Mouse (Mus musculus) intestine, embryonic 15.5 days (tissue): Measurements from ENCODE around the gene Gm13279. TPM values are rescaled to one million over a fixed set of nuclear protein-coding genes. Genes with fewer than 3 reads are reported as not detected.
"Not testable (repeated sequence)": the region's sequence is repeated elsewhere in the genome, so short reads cannot be mapped to it uniquely, and the experiment has no call there.

Experiments
- ATAC-seq: fragments of 200-750 bp; cut with Nextera tagmentation; 2 replicates; pipeline ENCODE4 v1.8.0; 2017; ENCODE audit warnings: moderate TSS enrichment, moderate library complexity
- H3K27ac ChIP-seq: fragments of 300-500 bp; sonication (generic); 2 replicates; pipeline ENCODE4 v1.5.1; 2015; ENCODE audit warnings: mild to moderate bottlenecking, inconsistent platforms
- H3K27me3 ChIP-seq: fragments of 300-500 bp; sonication (generic); replicated peaks from 2 replicates; pipeline ENCODE4 v1.6.1; 2015; ENCODE audit warnings: inconsistent platforms
- H3K36me3 ChIP-seq: fragments of 300-500 bp; sonication (generic); 2 replicates; pipeline ENCODE4 v1.6.1; 2015; ENCODE audit warnings: inconsistent platforms
- H3K4me1 ChIP-seq: fragments of 300-500 bp; sonication (generic); replicated peaks from 2 replicates; pipeline ENCODE4 v1.6.1; 2015; ENCODE audit warnings: inconsistent platforms
- H3K4me2 ChIP-seq: fragments of 300-500 bp; sonication (generic); replicated peaks from 2 replicates; pipeline ENCODE4 v1.6.1; 2015; ENCODE audit warnings: mild to moderate bottlenecking, inconsistent platforms
- H3K4me3 ChIP-seq: fragments of 300-500 bp; sonication (generic); replicated peaks from 2 replicates; pipeline ENCODE4 v1.5.1; 2015; ENCODE audit warnings: inconsistent platforms
- H3K9ac ChIP-seq: fragments of 300-500 bp; sonication (generic); 2 replicates; pipeline ENCODE4 v1.6.1; 2015; ENCODE audit warnings: inconsistent platforms
- H3K9me3 ChIP-seq: fragments of 300-500 bp; sonication (generic); 2 replicates; pipeline ENCODE4 v1.6.1; 2016; ENCODE audit warnings: inconsistent platforms
- WGBS: fragments of 180-500 bp; shearing (Covaris S2); methylation state at CpG from one replicate; pipeline ENCODE4 v1.1.7; 2015; 5-methylcytosine and 5-hydroxymethylcytosine counted together
- polyA plus RNA-seq: library from polyadenylated mRNA; unstranded; fragments of >200 nt; fragmentation: Nextera tagmentation; extraction: Ambion mirVana; gene quantifications from 2 replicates; pipeline ENCODE4 v1.2.1, GENCODE M21; 2015

Gene Gm13279
- polyA plus RNA-seq: not detected in 2 replicates

- ATAC-seq, H3K27ac ChIP-seq, H3K36me3 ChIP-seq, H3K9me3 ChIP-seq, H3K4me2 ChIP-seq, H3K9ac ChIP-seq, H3K27me3 ChIP-seq, H3K4me3 ChIP-seq, H3K4me1 ChIP-seq: not testable (repeated sequence)
- no CpG with 5 or more reads among the region's 28 CpGs for WGBS
Measured at GRCm38 (mm10) chr4:88797097-88797496, at the start of gene Gm13279. Gene Gm13279, plus strand, starts transcription at chr4:88797397.

- Histone ChIP-seq H3K27me3 (no peaks in the 10 kb centered on the region), H3K27ac (no peak overlapping the region), H3K9ac (no peak overlapping the region), H3K36me3 (no peaks in the 10 kb centered on the region), H3K4me2 (no peak overlapping the region), H3K4me1 (no peaks in the 10 kb centered on the region), H3K4me3 (no peak overlapping the region), H3K9me3 (no peaks in the 10 kb centered on the region)
- 53% methylated on average over 6 of the region's 6 CpGs for WGBS
- ATAC-seq: no peak
Measured at GRCm38 (mm10) chr4:88749926-88750325, 47.3 kb upstream of the Gm13279 start.

- ATAC-seq, H3K27me3 ChIP-seq, H3K36me3 ChIP-seq, H3K4me3 ChIP-seq, H3K4me1 ChIP-seq, H3K4me2 ChIP-seq, H3K9me3 ChIP-seq, H3K9ac ChIP-seq, H3K27ac ChIP-seq: not testable (repeated sequence)
- WGBS: 78% methylated on average over 15 of the region's 15 CpGs
Measured at GRCm38 (mm10) chr4:88754818-88755340, 42.3 kb upstream of the Gm13279 start, which contains the start of gene Gm13271. Gene Gm13271, plus strand, starts transcription at chr4:88754868.

GRCm38 (mm10) chr4:88756581-88757513 is 40.4 kb upstream of the Gm13279 start:
- WGBS: 10% methylated on average over 29 of the region's 31 CpGs
- H3K27me3 ChIP-seq, H3K9me3 ChIP-seq, H3K36me3 ChIP-seq, H3K4me1 ChIP-seq, ATAC-seq: not testable (repeated sequence)
- H3K4me2 ChIP-seq: peak overlapping the region; percentile 77
- H3K9ac ChIP-seq: peak overlapping the region; percentile 65
- peak overlapping the region; percentile 51 for H3K4me3 ChIP-seq
- H3K27ac ChIP-seq: peak overlapping the region; percentile 97

- H3K4me1 ChIP-seq, H3K36me3 ChIP-seq, H3K9me3 ChIP-seq, H3K27me3 ChIP-seq: not testable (repeated sequence)
- WGBS: under 1% methylated on average over 21 of the region's 21 CpGs
- H3K4me3 ChIP-seq: peak overlapping the region; percentile 51
- H3K9ac ChIP-seq: peak overlapping the region; percentile 65
- H3K4me2 ChIP-seq: peak overlapping the region; percentile 77
- ATAC-seq: peak; percentile 100
- H3K27ac ChIP-seq: peak overlapping the region; percentile 97
Measured at GRCm38 (mm10) chr4:88757628-88758031, 39.6 kb upstream of the Gm13279 start.

GRCm38 (mm10) chr4:88758751-88759150 is 38.4 kb upstream of the Gm13279 start:
- not testable (repeated sequence) for H3K27ac ChIP-seq, H3K4me2 ChIP-seq, H3K4me3 ChIP-seq, H3K36me3 ChIP-seq, H3K4me1 ChIP-seq, ATAC-seq, H3K9me3 ChIP-seq, H3K27me3 ChIP-seq, H3K9ac ChIP-seq
- WGBS: 74% methylated on average over 9 of the region's 9 CpGs

GRCm38 (mm10) chr4:88759610-88760268 is 37.5 kb upstream of the Gm13279 start, which contains the start of gene Gm13283:
Gene Gm13283, plus strand, starts transcription at chr4:88760119.
- H3K4me3 ChIP-seq: peak within 1 kb of the TSS; percentile 29
- 23% methylated on average over 11 of the region's 14 CpGs for WGBS
- not testable (repeated sequence) for H3K36me3 ChIP-seq, ATAC-seq, H3K4me1 ChIP-seq, H3K27me3 ChIP-seq, H3K9ac ChIP-seq, H3K9me3 ChIP-seq
- peak within 1 kb of the TSS; percentile 77 for H3K27ac ChIP-seq
- peak within 1 kb of the TSS; percentile 49 for H3K4me2 ChIP-seq

- not testable (repeated sequence) for H3K36me3 ChIP-seq, H3K9ac ChIP-seq, H3K27me3 ChIP-seq, H3K9me3 ChIP-seq, H3K4me1 ChIP-seq, ATAC-seq
- Histone ChIP-seq H3K4me2 (peak overlapping the region; percentile 49), H3K27ac (peak overlapping the region; percentile 77), H3K4me3 (peak overlapping the region; percentile 29)
- WGBS: 0% methylated on average over 23 of the region's 28 CpGs
Measured at GRCm38 (mm10) chr4:88760431-88760830, 36.8 kb upstream of the Gm13279 start.

GRCm38 (mm10) chr4:88761776-88762175 is 35.4 kb upstream of the Gm13279 start:
- ATAC-seq, H3K27ac ChIP-seq, H3K9me3 ChIP-seq, H3K9ac ChIP-seq, H3K4me2 ChIP-seq, H3K27me3 ChIP-seq, H3K4me3 ChIP-seq, H3K36me3 ChIP-seq, H3K4me1 ChIP-seq: not testable (repeated sequence)
- 66% methylated on average over 6 of the region's 8 CpGs for WGBS

GRCm38 (mm10) chr4:88762341-88762740 is 34.9 kb upstream of the Gm13279 start:
- H3K36me3 ChIP-seq, H3K4me3 ChIP-seq, H3K9me3 ChIP-seq, H3K4me2 ChIP-seq, H3K27me3 ChIP-seq, H3K9ac ChIP-seq, H3K27ac ChIP-seq, ATAC-seq, H3K4me1 ChIP-seq: not testable (repeated sequence)
- WGBS: 54% methylated on average over 9 of the region's 9 CpGs

GRCm38 (mm10) chr4:88763384-88764018 is 33.7 kb upstream of the Gm13279 start:
- not testable (repeated sequence) for H3K9ac ChIP-seq, H3K9me3 ChIP-seq, H3K36me3 ChIP-seq, H3K4me1 ChIP-seq, H3K27me3 ChIP-seq, ATAC-seq
- Histone ChIP-seq H3K4me2 (peak overlapping the region; percentile 61), H3K4me3 (peak overlapping the region; percentile 35), H3K27ac (peak overlapping the region; percentile 68; the same call in 1 of the 2 replicates)
- 2% methylated on average over 41 of the region's 42 CpGs for WGBS

GRCm38 (mm10) chr4:88773534-88773933 is 23.7 kb upstream of the Gm13279 start, which contains the start of gene Gm13290:
Gene Gm13290, plus strand, starts transcription at chr4:88773834.
- not testable (repeated sequence) for H3K36me3 ChIP-seq, H3K4me2 ChIP-seq, H3K4me3 ChIP-seq, H3K27ac ChIP-seq, H3K9me3 ChIP-seq, H3K4me1 ChIP-seq, ATAC-seq, H3K9ac ChIP-seq, H3K27me3 ChIP-seq
- no CpG with 5 or more reads among the region's 32 CpGs for WGBS
